Mouse (Mus musculus) kidney, adult 2 months (tissue): ENCODE results near the gene C1qbp. TPM values are rescaled to one million over a fixed set of nuclear protein-coding genes. Genes with fewer than 3 reads are reported as not detected.

Experiments used
- DNase-seq: peaks from one replicate; pipeline ENCODE4 v3.0.0; 2021
- H3K27ac ChIP-seq: fragments of 200-500 bp; 2 replicates; pipeline ENCODE4 v1.5.1; 2012; ENCODE audit warnings: low read depth, low read length, control low read depth, inconsistent platforms; ENCODE audit not compliant: insufficient read depth
- H3K27me3 ChIP-seq: fragments of 200-500 bp; replicated peaks from 2 replicates; pipeline ENCODE4 v1.6.1; 2012; ENCODE audit warnings: mild to moderate bottlenecking, moderate library complexity, low read length, inconsistent platforms; ENCODE audit not compliant: control insufficient read depth, insufficient read depth
- H3K36me3 ChIP-seq: fragments of 200-500 bp; 2 replicates; pipeline ENCODE4 v1.6.1; 2012; ENCODE audit warnings: mild to moderate bottlenecking, moderate library complexity, low read length, inconsistent platforms; ENCODE audit not compliant: control insufficient read depth, insufficient read depth
- H3K4me1 ChIP-seq: fragments of 200-500 bp; 2 replicates; pipeline ENCODE4 v1.6.1; 2011; ENCODE audit warnings: low read length; ENCODE audit not compliant: control insufficient read depth, insufficient read depth
- H3K4me3 ChIP-seq: fragments of 200-500 bp; 2 replicates; pipeline ENCODE4 v1.5.1; 2011; ENCODE audit warnings: mild to moderate bottlenecking, low read depth, low read length, control low read depth; ENCODE audit not compliant: insufficient read depth
- CTCF ChIP-seq: fragments of 200-500 bp; conservative IDR thresholded peaks from 2 replicates; pipeline ENCODE4 v1.5.1; 2011; ENCODE audit warnings: low read depth, mild to moderate bottlenecking, control low read depth, low read length, moderate library complexity, mixed read lengths; ENCODE audit not compliant: insufficient read depth, insufficient read length
- POLR2A ChIP-seq: fragments of 200-500 bp; IDR thresholded peaks from one replicate; pipeline ENCODE4 v1.6.1; 2011; ENCODE audit warnings: low read depth, low read length, control low read depth
- WGBS: fragments of 180-500 bp; shearing (Covaris S2); methylation state at CpG from one replicate; pipeline ENCODE4 v1.1.7; 2018; 5-methylcytosine and 5-hydroxymethylcytosine counted together
- polyA plus RNA-seq: library from polyadenylated mRNA; depleted of rRNA; stranded (reverse); fragments of >200 nt; gene quantifications from 2 replicates; pipeline ENCODE4 v1.2.3, GENCODE M21; 2012

Gene C1qbp
- polyA plus RNA-seq, 1 experiment, result 111 TPM

DNA sequence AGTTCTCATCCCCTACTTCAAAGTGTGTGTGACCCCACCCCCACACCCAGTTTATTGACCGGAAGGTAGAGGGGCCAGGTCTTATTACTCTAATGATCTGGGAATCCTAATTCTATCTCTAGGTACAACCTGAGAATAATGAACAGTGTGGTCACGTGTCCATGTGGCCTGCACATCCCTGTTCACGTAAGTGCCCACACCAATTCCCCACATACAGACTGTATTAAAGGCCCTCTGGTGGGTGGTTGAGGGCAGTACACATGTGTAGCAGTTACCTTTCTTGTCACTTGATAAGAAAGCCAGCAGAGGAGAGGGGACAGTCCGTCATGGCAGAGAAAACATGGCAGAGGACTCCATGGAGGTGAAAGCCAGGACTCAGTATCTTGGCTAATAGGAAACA, 8.9 kb downstream of the C1qbp start:
- DNase-seq, result no peak

DNA sequence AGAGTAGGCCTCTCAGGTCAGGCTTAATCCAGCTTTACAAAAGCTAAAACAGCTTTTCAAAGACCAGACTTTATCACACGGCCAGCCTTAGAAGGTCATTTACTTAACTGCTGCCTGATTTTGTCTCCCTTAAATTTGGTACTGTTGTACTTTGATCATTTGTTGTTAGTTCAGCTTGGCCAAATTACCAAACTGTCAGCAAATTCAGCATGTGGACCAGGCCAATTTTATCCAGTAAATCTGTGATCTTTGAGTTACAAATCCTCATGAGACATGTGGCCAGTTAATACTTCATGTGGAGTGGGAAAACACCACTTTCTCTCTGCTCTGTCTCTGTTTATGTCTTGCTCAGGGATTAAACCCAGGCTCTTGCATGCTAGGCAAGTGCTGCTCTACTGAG, 10.2 kb downstream of the C1qbp start:
- H3K27me3 ChIP-seq, result no peaks in the 10 kb centered on the region
- TF ChIP-seq CTCF (no peak), POLR2A (no peak)
- DNase-seq, result peak; percentile 61
- peaks cover 8% of the 10 kb centered on the region; the same call in 1 of the 2 replicates for H3K4me1 ChIP-seq
- 39% methylated on average over 1 of the region's 1 CpGs for WGBS
- no peaks in the 10 kb centered on the region; the same call in 1 of the 2 replicates for H3K36me3 ChIP-seq
- no peak overlapping the region for H3K4me3 ChIP-seq
- H3K27ac ChIP-seq, result peak overlapping the region; percentile 24; the same call in 1 of the 2 replicates

More for the DNA sequence above, 8.9 kb downstream of the C1qbp start:
- Histone ChIP-seq H3K36me3 (peaks cover 2% of the 10 kb centered on the region; the same call in 1 of the 2 replicates), H3K4me3 (no peak overlapping the region), H3K4me1 (peaks cover 8% of the 10 kb centered on the region; the same call in 1 of the 2 replicates), H3K27me3 (no peaks in the 10 kb centered on the region), H3K27ac (no peak overlapping the region)
- WGBS, result 73% methylated on average over 4 of the region's 4 CpGs
- 0 out of 2 replicates have a peak, but pooled peaks have one; percentile 22 for TF ChIP-seq CTCF
- TF ChIP-seq POLR2A, result no peak

DNA sequence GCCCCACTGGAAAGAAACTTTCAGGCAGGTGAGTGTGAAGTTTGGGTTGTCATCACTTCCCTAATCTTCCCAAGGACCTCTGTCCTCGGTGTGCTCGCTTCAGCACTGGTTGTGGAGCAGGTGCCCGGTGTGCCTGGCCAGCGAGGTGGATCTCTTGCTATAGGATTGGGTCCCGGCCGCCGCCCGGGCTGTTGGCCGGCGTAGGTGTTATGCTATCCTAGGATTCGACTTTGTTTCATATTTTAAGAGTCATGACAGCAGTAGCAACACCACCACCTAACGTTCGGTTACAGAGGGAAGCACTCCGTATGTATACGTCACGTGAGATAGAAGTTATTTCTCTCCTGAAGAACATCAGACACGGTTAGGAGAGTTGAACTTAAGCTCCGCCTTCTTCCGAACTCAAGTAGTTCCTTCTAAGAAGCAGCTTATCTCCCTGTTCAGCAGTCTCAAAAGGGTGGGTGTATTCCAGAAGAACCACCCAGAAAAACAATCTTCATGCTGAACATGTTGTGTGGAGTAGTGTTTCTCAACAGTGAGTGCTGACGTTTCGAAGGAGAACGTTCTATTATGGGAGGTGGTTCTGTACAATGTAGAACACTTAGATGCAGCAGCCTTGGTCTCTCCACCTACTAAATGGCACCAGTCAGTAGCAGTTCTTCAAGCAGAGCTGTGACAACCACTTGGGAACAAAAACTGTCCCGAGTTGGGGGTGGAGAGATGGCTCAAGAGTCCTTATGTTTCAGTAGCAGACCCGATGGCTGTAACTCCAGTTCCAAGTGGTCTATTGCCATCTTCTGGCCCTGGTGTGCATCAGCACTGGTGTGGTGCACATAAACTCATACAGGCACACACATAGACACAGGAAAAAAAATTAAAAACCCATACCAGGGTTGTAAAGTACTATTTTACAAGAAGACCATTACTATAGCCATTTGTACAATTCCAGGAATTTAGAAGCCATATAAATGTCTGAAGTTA, 12.0 kb downstream of the C1qbp start:
- Histone ChIP-seq H3K36me3 (no peaks in the 10 kb centered on the region; the same call in 1 of the 2 replicates), H3K27ac (peak overlapping the region; percentile 92), H3K4me1 (peaks cover 8% of the 10 kb centered on the region; the same call in 1 of the 2 replicates), H3K4me3 (peak overlapping the region; percentile 78), H3K27me3 (no peaks in the 10 kb centered on the region)
- DNase-seq, result no peak
- WGBS, result 14% methylated on average over 24 of the region's 24 CpGs
- TF ChIP-seq POLR2A (no peak), CTCF (0 out of 2 replicates have a peak, but pooled peaks have one; percentile 27)

DNA sequence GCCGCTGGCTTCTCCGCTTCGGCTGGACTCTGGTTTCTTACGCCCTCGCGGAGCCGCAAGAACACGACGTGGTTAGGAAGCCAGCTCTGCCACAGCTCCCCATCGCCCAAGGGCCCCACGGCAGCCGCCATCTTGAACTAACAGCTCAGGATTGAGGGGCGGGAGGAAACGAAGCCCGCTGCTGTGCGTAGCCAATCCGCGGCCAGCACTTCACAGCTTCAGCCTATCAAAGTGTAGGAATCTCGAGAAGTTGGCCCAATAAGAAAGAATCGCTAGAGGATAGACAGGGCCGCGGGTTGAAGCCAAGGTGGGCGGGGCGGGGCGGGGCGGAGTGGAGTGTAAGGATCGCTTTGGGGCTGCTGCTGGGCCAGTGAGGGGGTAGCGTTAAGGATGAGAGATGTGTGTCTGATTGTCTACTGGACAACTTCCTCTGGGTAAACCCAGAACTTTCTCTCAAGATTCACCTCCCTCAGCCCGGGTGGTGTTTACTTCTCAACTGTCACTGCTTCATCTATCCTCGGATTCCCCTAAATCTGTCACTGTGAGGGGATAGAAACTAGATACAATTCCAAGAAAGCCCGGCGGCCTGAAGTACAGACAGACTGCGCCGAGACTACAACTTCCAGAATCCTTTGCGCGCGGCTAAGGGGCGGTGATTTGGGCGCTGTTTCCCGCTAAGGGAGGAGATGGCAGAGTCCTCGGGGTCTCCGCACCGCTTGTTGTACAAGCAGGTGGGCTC, 12.8 kb downstream of the C1qbp start, which contains the start of the genes Nup88 and Rpain:
Gene Nup88, minus strand, starts transcription at position 153 of the 739 bp plus-strand sequence.
Gene Rpain, plus strand, starts transcription at position 393 of the 739 bp plus-strand sequence.
- TF ChIP-seq POLR2A, result peak; percentile 86
- no peak for TF ChIP-seq CTCF
- Histone ChIP-seq H3K27ac (peak within 1 kb of the TSS; percentile 92), H3K4me3 (peak within 1 kb of the TSS; percentile 97), H3K27me3 (no peaks in the 10 kb centered on the region), H3K36me3 (peaks cover 3% of the 10 kb centered on the region; the same call in 1 of the 2 replicates), H3K4me1 (peaks cover 8% of the 10 kb centered on the region; the same call in 1 of the 2 replicates)
- peak; percentile 98 for DNase-seq
- WGBS, result under 1% methylated on average over 43 of the region's 43 CpGs

DNA sequence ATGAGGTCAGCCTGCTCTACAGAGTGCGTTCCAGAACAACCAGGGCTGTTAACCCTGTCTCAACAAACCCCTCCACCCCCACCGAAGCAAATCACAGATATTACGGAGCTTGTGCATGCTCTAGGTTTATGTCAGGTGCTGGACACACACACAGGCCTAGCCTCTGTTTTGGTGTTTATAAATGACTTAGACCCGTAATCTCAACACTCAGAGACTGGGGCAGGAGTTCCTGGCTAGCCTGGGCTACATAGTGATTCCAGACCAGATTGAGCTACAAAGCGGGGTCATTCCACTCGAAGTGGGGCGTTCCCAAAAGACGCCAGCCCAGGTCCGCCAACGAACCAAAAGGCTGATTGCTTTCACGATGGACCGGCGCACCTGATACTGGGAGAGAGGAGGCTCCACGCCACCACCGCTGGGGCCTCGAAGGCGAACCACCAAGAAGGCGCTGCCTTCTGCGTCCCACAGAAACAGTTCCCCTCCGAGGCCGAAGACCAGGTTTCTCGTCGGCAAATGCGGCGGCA, 13.5 kb downstream of the C1qbp start:
- H3K27me3 ChIP-seq, result no peaks in the 10 kb centered on the region
- peak overlapping the region; percentile 97 for H3K4me3 ChIP-seq
- H3K4me1 ChIP-seq, result peaks cover 8% of the 10 kb centered on the region; the same call in 1 of the 2 replicates
- no peak for TF ChIP-seq CTCF
- no peak for TF ChIP-seq POLR2A
- peaks cover 8% of the 10 kb centered on the region for H3K36me3 ChIP-seq
- H3K27ac ChIP-seq, result peak overlapping the region; percentile 56
- WGBS, result under 1% methylated on average over 25 of the region's 25 CpGs
- DNase-seq, result no peak

DNA sequence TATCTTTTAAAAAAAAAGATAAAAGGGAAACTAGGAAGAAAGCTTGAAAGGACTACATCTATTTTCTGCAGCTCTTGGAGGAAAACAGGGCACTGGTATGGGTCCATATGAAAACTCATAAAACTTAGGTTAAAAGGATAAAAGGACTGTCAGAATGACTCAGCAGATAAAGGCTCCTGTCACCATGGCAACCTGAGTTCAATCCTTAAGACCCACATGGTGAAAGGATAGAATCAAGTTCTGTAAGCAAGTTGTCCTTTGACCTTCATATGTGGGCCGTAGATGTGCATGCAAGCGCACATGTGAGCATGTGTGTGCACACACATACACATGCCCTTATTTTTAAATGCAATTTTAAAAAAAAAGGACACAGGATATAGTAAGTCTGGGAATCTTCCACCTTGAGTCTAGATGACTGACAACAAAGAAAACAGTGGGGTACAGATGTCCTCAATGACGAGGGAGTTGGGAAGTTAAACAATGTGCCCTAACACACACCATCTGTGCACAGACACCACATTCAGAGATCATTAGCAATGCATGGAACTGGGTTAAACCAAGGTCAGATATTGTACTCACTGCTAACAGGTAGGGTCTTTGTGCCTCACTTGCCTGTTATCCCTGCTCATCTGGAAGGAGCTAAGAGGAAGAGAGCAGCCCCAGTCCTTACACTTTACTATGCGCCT, 18.5 kb downstream of the C1qbp start:
- no peak overlapping the region for H3K27ac ChIP-seq
- H3K4me3 ChIP-seq, result no peak overlapping the region
- TF ChIP-seq POLR2A (no peak), CTCF (no peak)
- DNase-seq, result no peak
- H3K27me3 ChIP-seq, result no peaks in the 10 kb centered on the region
- H3K36me3 ChIP-seq, result peaks cover 9% of the 10 kb centered on the region
- peaks cover 4% of the 10 kb centered on the region; the same call in 1 of the 2 replicates for H3K4me1 ChIP-seq
- 83% methylated on average over 4 of the region's 4 CpGs for WGBS
